Mouse (Mus musculus): ENCODE measurements around the gene Cdkal1. TPM values are rescaled to one million over a fixed set of nuclear protein-coding genes. Genes with fewer than 3 reads are reported as not detected.

The Cdkal1 gene
- total RNA-seq, 1 experiment, result 20.8 TPM

GRCm38 (mm10) chr13:29806871-29807270 is 48.6 kb downstream of the Cdkal1 start:
- no peaks in the 10 kb centered on the region for H3K36me3 ChIP-seq (ENCODE audit: control insufficient read depth, insufficient read depth, low read length, poor library complexity, severe bottlenecking)
- no peaks in the 10 kb centered on the region for H3K9me3 ChIP-seq (ENCODE audit: control insufficient read depth, insufficient read depth, low read depth, low read length)
- in situ Hi-C loops (cut with MboI; ENCODE audit: low sequenced_read_pairs in 2 of 2, unreplicated experiment in 2 of 2), result no loop called here
- no peak overlapping the region for H3K4me3 ChIP-seq (ENCODE audit: insufficient read depth in 1 of 2, low read depth in 1 of 2, low read length in 2 of 2, poor library complexity in 1 of 2, severe bottlenecking in 1 of 2)
- H3K27ac ChIP-seq (ENCODE audit: insufficient read depth, low read depth, low read length, poor library complexity, severe bottlenecking), result no peak overlapping the region
- H3K4me1 ChIP-seq (ENCODE audit: control insufficient read depth in 2 of 2, insufficient read depth in 2 of 2, low read length in 2 of 2, poor library complexity in 1 of 2), result no peaks in the 10 kb centered on the region; a peak in 1 of 4 replicates
- DNase-seq (ENCODE audit: low read depth, low spot score), result no peak
- no peak for TF ChIP-seq CHD2 (IDR thresholded peaks at IDR 0.05; ENCODE audit: low read depth, low read length)
- no peak for TF ChIP-seq HCFC1 (IDR thresholded peaks at IDR 0.05; ENCODE audit: borderline replicate concordance, insufficient read depth, low read length)
- no peak for TF ChIP-seq ZC3H11A (IDR thresholded peaks at IDR 0.05; ENCODE audit: borderline replicate concordance, low read depth, low read length)
- no peak for TF ChIP-seq MAFK (IDR thresholded peaks at IDR 0.05; ENCODE audit: insufficient read depth, low read depth, low read length)
- TF ChIP-seq ZNF384 (IDR thresholded peaks at IDR 0.05; ENCODE audit: low read depth, low read length), result no peak
- H3K9ac ChIP-seq (ENCODE audit: insufficient read depth, low read depth, low read length, poor library complexity, severe bottlenecking), result no peak overlapping the region

GRCm38 (mm10) chr13:29805296-29805695 is 50.2 kb downstream of the Cdkal1 start:
- no peak for TF ChIP-seq ZNF384 (IDR thresholded peaks at IDR 0.05; ENCODE audit: low read depth, low read length)
- no peak for TF ChIP-seq MAFK (IDR thresholded peaks at IDR 0.05; ENCODE audit: insufficient read depth, low read depth, low read length)
- no peak for TF ChIP-seq HCFC1 (IDR thresholded peaks at IDR 0.05; ENCODE audit: borderline replicate concordance, insufficient read depth, low read length)
- TF ChIP-seq ZC3H11A (IDR thresholded peaks at IDR 0.05; ENCODE audit: borderline replicate concordance, low read depth, low read length), result no peak
- no peak for TF ChIP-seq CHD2 (IDR thresholded peaks at IDR 0.05; ENCODE audit: low read depth, low read length)
- H3K9ac ChIP-seq (ENCODE audit: insufficient read depth, low read depth, low read length, poor library complexity, severe bottlenecking), result no peak overlapping the region
- in situ Hi-C loops (cut with MboI; ENCODE audit: low sequenced_read_pairs in 2 of 2, unreplicated experiment in 2 of 2), result no loop called here
- DNase-seq (ENCODE audit: low read depth, low spot score), result no peak
- H3K4me1 ChIP-seq (ENCODE audit: control insufficient read depth in 2 of 2, insufficient read depth in 2 of 2, low read length in 2 of 2, poor library complexity in 1 of 2), result no peaks in the 10 kb centered on the region; a peak in 1 of 4 replicates
- no peak overlapping the region for H3K27ac ChIP-seq (ENCODE audit: insufficient read depth, low read depth, low read length, poor library complexity, severe bottlenecking)
- H3K9me3 ChIP-seq (ENCODE audit: control insufficient read depth, insufficient read depth, low read depth, low read length), result no peaks in the 10 kb centered on the region
- no peaks in the 10 kb centered on the region for H3K36me3 ChIP-seq (ENCODE audit: control insufficient read depth, insufficient read depth, low read length, poor library complexity, severe bottlenecking)
- no peak overlapping the region for H3K4me3 ChIP-seq (ENCODE audit: insufficient read depth in 1 of 2, low read depth in 1 of 2, low read length in 2 of 2, poor library complexity in 1 of 2, severe bottlenecking in 1 of 2)

- TF ChIP-seq MAFK (IDR thresholded peaks at IDR 0.05; ENCODE audit: insufficient read depth, low read depth, low read length) (no peak), CHD2 (IDR thresholded peaks at IDR 0.05; ENCODE audit: low read depth, low read length) (no peak), ZC3H11A (IDR thresholded peaks at IDR 0.05; ENCODE audit: borderline replicate concordance, low read depth, low read length) (no peak), HCFC1 (IDR thresholded peaks at IDR 0.05; ENCODE audit: borderline replicate concordance, insufficient read depth, low read length) (no peak), ZNF384 (IDR thresholded peaks at IDR 0.05; ENCODE audit: low read depth, low read length) (no peak)
- in situ Hi-C loops (cut with MboI; ENCODE audit: low sequenced_read_pairs in 2 of 2, unreplicated experiment in 2 of 2), result no loop called here
Observed at GRCm38 (mm10) chr13:29804034-29804433, 51.4 kb downstream of the Cdkal1 start.

GRCm38 (mm10) chr13:29802699-29803098 is 52.8 kb downstream of the Cdkal1 start:
- Histone ChIP-seq H3K36me3 (ENCODE audit: control insufficient read depth, insufficient read depth, low read length, poor library complexity, severe bottlenecking) (no peaks in the 10 kb centered on the region), H3K4me3 (ENCODE audit: insufficient read depth in 1 of 2, low read depth in 1 of 2, low read length in 2 of 2, poor library complexity in 1 of 2, severe bottlenecking in 1 of 2) (no peak overlapping the region), H3K4me1 (ENCODE audit: control insufficient read depth in 2 of 2, insufficient read depth in 2 of 2, low read length in 2 of 2, poor library complexity in 1 of 2) (no peaks in the 10 kb centered on the region; a peak in 1 of 4 replicates), H3K9me3 (ENCODE audit: control insufficient read depth, insufficient read depth, low read depth, low read length) (no peaks in the 10 kb centered on the region), H3K9ac (ENCODE audit: insufficient read depth, low read depth, low read length, poor library complexity, severe bottlenecking) (no peak overlapping the region), H3K27ac (ENCODE audit: insufficient read depth, low read depth, low read length, poor library complexity, severe bottlenecking) (no peak overlapping the region)
- in situ Hi-C loops (cut with MboI; ENCODE audit: low sequenced_read_pairs in 2 of 2, unreplicated experiment in 2 of 2), result no loop called here
- TF ChIP-seq ZNF384 (IDR thresholded peaks at IDR 0.05; ENCODE audit: low read depth, low read length) (no peak), MAFK (IDR thresholded peaks at IDR 0.05; ENCODE audit: insufficient read depth, low read depth, low read length) (no peak), CHD2 (IDR thresholded peaks at IDR 0.05; ENCODE audit: low read depth, low read length) (no peak), ZC3H11A (IDR thresholded peaks at IDR 0.05; ENCODE audit: borderline replicate concordance, low read depth, low read length) (no peak), HCFC1 (IDR thresholded peaks at IDR 0.05; ENCODE audit: borderline replicate concordance, insufficient read depth, low read length) (no peak)
- no peak for DNase-seq (ENCODE audit: low read depth, low spot score)

More at GRCm38 (mm10) chr13:29804034-29804433, 51.4 kb downstream of the Cdkal1 start:
- H3K9ac ChIP-seq (ENCODE audit: insufficient read depth, low read depth, low read length, poor library complexity, severe bottlenecking), result no peak overlapping the region
- H3K27ac ChIP-seq (ENCODE audit: insufficient read depth, low read depth, low read length, poor library complexity, severe bottlenecking), result no peak overlapping the region
- no peaks in the 10 kb centered on the region; a peak in 1 of 4 replicates for H3K4me1 ChIP-seq (ENCODE audit: control insufficient read depth in 2 of 2, insufficient read depth in 2 of 2, low read length in 2 of 2, poor library complexity in 1 of 2)
- no peaks in the 10 kb centered on the region for H3K36me3 ChIP-seq (ENCODE audit: control insufficient read depth, insufficient read depth, low read length, poor library complexity, severe bottlenecking)
- H3K9me3 ChIP-seq (ENCODE audit: control insufficient read depth, insufficient read depth, low read depth, low read length), result no peaks in the 10 kb centered on the region
- no peak overlapping the region for H3K4me3 ChIP-seq (ENCODE audit: insufficient read depth in 1 of 2, low read depth in 1 of 2, low read length in 2 of 2, poor library complexity in 1 of 2, severe bottlenecking in 1 of 2)
- no peak for DNase-seq (ENCODE audit: low read depth, low spot score)

- in situ Hi-C loops (cut with MboI; ENCODE audit: low sequenced_read_pairs in 2 of 2, unreplicated experiment in 2 of 2), result no loop called here
- Histone ChIP-seq H3K4me1 (ENCODE audit: control insufficient read depth in 2 of 2, insufficient read depth in 2 of 2, low read length in 2 of 2, poor library complexity in 1 of 2) (no peaks in the 10 kb centered on the region), H3K27ac (ENCODE audit: insufficient read depth, low read depth, low read length, poor library complexity, severe bottlenecking) (no peak overlapping the region), H3K9ac (ENCODE audit: insufficient read depth, low read depth, low read length, poor library complexity, severe bottlenecking) (no peak overlapping the region), H3K9me3 (ENCODE audit: control insufficient read depth, insufficient read depth, low read depth, low read length) (no peaks in the 10 kb centered on the region), H3K4me3 (ENCODE audit: insufficient read depth in 1 of 2, low read depth in 1 of 2, low read length in 2 of 2, poor library complexity in 1 of 2, severe bottlenecking in 1 of 2) (no peak overlapping the region), H3K36me3 (ENCODE audit: control insufficient read depth, insufficient read depth, low read length, poor library complexity, severe bottlenecking) (no peaks in the 10 kb centered on the region)
- TF ChIP-seq ZNF384 (IDR thresholded peaks at IDR 0.05; ENCODE audit: low read depth, low read length) (no peak), HCFC1 (IDR thresholded peaks at IDR 0.05; ENCODE audit: borderline replicate concordance, insufficient read depth, low read length) (no peak), CHD2 (IDR thresholded peaks at IDR 0.05; ENCODE audit: low read depth, low read length) (no peak), ZC3H11A (IDR thresholded peaks at IDR 0.05; ENCODE audit: borderline replicate concordance, low read depth, low read length) (no peak), MAFK (IDR thresholded peaks at IDR 0.05; ENCODE audit: insufficient read depth, low read depth, low read length) (no peak)
- no peak for DNase-seq (ENCODE audit: low read depth, low spot score)
Observed at GRCm38 (mm10) chr13:29800078-29800477, 55.4 kb downstream of the Cdkal1 start.

Measured in ES-E14 (cell line).